Mouse (Mus musculus) CD4-positive, CD25-positive, alpha-beta regulatory T cell, adult 2 months (primary cell): Measurements from ENCODE around the gene Rph3al.

Source experiments
- DNase-seq: peaks from one replicate; pipeline ENCODE4 v3.0.0-alpha.2; 2012; ENCODE audit warnings: low read depth, low spot score

Rph3al gene

DNA sequence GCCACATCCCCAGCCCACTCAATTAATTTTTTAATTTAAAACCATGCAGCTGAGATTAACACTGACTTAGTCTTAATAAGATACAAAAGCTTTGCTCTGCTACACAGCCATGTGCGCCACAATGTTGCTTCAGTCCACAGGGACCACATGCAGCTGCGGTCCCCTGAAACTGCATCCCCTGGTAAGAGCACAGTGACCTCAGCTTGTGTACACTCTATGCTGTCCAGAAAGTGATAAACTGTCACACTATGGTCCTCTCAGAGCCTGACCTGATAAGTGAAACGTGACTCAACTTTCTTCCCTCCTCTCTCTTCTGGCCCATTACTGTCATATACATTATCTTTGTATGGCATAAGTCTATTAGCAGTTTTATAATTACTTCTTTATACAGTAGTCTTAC, 12.2 kb upstream of the Rph3al start:
- no peak for DNase-seq

DNA sequence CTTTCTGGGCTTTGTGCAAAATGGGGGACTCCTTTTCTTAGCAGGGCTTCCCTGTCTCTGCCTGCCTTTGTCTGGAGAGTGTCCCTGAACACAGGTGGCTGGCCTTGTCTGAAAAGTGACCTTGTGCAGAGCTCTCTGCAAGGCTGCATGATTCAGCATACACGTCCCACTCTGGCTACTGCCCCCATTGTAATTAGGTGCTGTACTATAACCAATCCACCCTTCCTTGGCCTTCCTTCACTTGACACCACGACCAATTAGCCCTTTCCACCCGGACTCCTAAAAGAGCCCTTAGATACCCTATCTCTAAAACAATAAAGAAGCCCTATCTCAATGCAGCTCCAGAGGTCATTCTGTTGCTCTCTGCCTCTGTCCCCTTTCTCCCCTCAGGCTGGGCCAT, 10.6 kb upstream of the Rph3al start:
- DNase-seq, result no peak

DNA sequence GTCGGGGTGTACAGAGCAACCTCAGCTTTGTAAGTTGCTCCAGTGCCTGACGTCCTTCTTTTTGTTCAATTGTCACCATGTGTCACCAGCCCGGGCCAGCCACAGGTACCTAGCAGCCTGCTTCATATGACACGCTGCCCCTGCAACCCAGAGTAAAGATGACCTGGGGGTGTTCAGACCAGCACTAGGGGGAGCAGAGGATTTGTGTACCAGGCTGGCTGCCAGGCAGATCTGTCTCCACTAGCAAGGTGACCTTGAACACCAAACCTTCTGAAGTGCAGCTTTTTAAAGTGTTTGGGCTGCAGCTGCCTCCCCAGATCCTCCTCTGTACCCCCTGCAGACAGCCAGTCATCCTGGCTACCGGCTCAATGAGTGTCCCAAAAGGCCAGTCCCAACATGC, 9.0 kb upstream of the Rph3al start:
- DNase-seq, result no peak

DNA sequence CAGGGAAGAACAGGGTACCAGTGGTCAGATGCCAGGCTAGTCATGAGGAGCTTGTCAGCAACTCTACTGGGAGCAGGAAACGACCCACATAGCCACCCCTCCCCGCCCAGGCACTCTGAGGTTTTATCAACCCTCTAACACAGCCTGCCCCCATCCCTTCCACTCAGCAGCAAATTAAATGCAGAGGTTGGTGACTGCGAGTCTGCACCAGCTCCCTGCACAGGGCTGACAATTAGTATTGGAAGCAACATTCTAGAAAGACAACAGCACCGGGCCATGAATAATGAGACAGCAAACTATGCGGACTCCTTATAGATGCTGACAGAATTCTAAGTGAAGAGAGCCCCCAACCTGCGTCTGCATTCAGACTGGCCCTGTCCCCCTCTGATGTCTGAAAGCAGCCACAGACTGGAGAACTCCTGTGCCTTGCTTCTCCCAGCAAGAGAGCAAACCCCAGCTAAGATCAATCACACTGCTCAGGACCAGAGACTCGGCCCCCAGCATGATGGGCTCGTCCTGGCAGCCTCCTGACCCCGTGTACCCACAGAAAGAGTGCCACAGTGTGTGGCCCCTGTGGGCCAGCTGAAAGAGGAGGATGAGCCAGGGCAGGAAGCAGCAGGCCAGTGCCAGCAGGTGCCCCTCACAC, 7.7 kb upstream of the Rph3al start:
- DNase-seq, result no peak

DNA sequence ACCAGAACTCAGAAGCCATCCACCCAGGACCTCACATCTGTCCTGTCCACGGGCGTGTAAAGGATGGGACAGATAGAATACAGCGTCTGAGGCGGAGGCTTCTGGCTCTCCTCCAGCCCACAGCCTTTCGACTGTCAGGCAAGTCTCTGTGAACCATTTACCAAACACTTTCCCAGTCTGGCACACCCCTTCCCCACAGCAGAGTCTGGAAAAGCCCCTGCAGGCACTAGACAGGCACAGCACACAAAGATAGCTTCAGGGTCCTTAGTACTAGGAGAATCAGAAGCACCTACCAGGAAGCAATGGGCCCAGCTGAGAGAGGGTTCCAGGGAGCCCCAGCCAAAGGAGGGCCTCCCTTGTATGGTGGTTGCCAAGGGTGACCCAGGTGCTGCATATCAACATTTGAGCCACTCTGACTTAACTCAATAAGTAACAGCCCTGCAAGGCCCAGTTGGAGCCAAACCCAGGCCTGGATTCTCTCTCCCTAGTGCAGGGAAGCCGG, 808 bp downstream of the Rph3al start:
- peak; percentile 35 for DNase-seq

DNA sequence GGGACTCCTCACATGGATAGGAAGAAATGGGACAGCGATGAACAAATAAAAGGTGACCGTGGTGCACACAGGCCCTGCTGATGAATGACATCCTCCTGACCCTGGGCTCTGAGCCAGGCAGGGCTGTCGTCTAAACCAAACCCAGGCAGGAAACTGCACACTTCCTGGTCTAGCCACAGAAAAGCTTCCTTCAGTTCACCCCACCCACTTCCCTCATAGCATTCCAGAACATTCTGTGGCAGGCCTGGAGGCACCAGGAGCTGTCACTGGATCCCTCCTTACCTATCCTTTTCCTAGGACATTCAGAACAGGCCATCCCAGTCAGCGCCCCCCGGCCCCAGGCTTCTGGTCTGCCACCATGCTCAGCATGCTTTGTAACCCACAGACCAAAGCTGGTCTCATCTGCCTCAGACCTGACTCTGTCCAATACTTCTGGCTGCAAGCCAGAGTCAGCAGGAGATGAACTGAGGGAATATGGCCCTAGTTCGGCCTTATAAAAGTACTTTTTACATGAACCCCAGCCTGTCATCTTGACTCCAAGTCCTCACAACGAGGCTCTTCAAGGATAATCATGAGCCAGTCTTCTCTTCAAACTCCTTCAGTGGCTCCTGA, 2.3 kb downstream of the Rph3al start:
- peak; percentile 76 for DNase-seq

DNA sequence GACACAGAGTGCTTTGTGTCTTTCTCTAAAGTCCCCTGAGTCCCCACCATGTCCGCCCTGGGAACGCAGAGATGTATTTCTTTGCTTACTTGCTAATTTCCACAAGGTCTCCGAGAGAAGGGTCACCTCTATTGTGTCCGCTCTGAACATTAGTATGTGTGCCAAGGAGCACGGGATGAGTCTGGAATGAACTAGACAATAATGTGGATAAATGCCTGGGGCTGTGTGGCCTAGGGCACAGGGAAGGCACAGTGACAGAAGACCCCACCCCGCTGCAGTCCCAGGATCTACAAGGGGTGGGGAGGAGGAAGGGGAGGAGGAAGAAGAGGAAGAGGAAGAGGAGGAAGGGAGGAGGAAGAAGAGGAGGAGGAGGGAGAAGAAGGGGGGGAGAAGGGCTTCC, 3.8 kb downstream of the Rph3al start:
- no peak for DNase-seq

DNA sequence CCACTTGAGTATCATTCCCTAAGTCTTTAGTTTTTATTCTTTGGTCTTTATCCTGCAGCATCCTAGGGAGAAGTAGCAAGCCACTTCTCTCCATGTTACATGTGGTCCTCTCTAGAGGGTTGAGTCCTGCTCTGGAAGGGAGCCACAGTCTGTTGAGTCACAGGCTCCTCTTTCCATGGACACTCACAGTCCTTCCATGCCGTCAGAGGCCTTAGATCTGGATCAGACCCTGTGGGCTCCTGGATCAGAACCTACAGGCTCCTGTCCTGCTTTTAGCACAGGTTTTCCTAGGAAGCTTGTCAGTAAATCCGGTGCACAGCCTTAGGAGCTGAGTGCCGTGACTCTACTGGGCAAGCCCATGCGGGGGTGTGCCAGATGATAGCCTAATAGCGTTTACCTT, 4.9 kb downstream of the Rph3al start:
- no peak for DNase-seq

DNA sequence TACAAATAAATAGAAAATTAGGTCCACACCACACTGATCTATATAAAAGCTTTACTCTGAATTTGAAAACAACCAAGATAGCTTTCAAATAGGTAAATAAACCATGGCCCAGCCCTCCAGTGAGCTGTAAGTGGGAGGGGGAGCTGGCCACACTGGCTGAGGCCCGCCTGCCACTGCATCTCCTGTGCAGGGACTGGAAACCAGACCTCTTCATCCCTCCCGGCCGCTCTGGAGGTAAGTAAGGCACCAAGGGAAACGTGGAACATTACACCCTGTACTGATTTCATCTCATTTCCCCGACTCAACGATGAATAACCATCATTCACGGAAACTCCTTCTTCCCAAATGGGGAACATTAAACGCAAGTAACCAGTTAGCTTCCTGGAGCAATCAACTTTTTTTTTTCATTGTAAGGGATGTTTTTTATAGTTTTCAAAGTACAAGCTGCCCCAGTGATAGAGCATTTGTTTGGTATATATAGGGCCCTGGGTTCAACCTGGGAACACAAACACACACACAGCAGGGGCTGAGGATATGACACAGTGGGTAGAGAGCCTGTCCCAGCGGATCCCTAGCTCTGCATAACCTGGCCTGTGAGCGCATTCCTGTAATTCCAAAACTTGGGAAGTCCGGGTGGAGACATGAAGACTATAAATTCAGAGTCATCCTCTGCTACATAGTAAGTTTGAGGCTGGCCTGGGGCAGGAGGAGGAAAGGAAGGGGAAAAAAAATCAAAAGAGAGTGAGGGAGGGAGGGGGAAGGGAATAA, 7.1 kb downstream of the Rph3al start:
- no peak for DNase-seq

DNA sequence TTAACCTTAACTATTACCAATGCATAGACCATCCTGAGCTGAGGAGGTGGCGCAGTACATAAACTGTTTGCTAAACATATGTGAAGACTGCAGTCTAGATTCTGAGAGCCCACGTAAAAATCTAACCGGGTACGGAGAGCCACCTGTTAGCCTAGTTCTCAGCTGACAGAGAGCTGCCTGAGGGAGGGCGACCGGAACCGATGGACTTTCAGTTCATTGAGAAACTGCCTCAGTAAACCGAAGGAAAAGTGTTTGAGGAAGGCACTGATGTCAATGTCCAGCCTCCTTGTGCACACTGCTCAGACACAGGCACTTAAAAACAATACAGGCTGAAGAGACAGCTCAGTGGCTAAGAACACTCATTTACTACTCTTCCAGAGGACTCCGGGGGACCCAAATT, 8.0 kb downstream of the Rph3al start:
- DNase-seq, result no peak

DNA sequence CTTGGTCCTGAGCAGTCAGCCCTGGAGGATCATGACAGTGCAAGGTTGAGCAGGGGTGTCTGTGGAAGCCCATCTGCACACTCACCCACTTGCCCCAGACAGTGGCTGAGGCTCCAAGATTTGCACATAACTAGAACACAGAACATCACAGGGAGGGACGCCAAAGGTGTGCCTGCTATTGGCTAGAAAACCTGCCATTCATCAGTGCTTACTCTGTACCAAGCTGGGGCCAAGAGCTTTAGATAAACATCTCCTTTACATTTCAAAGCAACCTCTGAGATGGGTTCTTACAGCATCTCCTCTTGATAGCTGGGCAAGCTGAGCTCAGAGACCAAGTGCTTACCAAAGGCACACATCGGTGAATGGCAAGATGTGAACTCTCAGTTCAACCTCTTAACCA, 10.3 kb downstream of the Rph3al start:
- peak; percentile 62 for DNase-seq

DNA sequence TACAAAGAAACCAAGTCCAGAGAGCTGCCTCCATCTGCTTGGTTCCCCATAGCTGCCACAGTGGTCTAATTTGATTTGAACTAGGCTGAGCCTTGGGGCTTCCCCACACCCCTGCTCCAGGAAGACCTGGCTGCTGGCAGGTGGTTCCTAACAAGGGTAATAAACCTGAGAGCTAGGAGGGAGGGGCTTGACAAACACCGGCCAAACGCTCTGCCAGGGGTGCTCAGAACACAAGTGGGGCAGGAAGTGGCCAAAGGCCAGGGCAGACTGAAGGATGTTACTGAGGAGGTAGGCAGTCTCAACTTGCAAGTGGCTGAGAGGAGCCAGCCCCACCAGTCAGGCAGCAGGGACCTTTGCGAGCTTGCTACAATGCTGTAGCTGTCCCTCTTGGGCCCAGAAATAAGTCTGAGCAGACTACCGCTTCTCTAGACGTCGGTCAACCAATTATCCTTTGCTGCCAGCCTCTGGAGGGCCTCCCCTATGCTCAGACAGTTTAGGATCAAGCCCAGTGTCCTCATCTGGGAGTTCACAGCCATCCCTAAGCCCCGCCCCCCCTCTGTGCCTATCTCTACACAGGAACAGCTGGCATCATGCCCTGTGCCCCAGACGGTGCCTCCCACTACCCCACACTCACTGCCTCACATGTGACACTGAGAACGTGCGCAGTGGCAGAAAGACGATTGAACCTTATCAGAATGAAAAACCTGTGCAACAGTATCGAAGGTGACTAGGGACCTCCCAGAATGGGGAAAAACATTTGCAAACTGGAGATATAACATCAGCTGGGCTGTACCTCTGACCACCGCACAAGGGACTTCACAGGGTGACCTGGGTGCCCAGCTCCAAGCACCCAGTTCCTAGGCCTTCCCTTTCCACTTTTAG, 11.6 kb downstream of the Rph3al start:
- DNase-seq, result peak; percentile 83

DNA sequence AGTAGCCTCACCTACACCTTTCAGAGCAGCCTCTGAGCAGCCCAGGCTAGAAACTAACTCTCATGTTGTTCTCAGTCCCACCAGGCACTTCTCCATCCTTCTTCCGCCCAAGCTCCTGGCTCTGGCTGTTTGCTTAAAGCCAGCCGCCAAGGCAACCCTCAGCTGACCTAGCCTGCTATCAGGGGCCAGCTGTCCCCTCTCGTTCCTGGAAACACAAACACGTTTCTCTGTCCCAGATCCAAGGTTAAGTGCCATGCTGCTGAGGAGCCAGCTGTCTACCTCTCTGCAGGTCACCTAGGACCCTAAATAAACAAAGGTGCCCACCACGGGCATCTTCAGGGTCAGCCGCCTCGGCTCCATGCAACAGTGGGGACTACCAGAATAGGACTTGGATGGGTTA, 12.4 kb downstream of the Rph3al start:
- DNase-seq, result no peak

DNA sequence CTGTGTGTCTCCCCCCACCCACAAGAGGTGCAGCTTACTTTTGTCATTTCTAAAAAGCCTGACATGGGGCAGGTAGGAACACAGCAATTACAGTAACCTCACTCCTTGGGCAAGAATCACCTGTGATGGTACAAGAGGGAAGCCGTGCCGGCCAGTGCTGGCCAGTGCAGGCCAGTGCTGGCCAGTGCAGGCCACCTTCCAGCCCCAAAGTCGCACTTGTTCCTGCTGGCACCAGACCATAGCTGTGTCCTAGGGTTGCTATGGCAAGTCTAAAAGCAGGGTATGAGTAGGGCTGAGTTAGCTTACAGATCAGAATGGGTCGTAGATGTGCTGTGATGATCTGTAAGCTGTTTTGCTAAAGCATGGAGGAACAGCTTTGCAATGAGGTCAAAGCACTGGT, 15.5 kb downstream of the Rph3al start:
- DNase-seq, result no peak

DNA sequence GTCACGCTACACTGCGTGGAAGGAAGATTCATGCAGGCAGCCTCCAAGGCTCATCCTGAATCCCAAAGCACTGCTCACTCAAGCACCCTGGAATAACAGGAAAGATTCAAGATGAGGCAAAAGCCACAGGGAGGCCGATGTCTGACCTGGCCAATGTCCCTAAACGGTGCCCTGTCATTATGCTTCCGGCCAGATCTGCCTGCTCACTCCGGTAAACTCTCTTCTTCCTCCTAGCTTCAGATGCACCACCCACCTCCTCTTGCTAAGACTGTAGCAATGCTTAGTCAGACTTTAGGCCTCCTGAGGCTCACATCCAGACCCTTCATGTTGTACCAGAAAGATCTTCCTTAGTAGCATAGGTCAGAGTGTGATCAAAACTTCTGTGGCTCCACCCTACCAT, 19.1 kb downstream of the Rph3al start:
- no peak for DNase-seq

DNA sequence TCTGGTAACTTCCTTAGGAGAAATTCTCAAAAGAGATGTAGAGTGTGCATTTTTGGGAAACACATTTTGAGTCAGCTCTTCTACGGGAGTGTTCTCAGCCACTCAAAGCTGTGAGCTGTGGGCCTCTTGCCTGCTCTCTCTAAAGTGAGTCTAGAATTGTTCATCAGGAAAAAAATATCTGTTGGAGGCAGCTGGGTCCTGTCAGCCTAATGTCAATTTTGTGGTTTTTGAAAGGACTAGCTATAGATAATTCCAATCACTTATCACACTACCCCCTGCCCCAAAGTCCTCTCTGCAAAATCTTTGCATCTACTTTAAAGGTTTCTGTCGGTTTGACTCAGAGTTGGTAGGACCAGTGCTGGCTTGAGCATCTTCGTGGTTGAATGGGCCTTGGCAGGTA, 20.9 kb downstream of the Rph3al start:
- DNase-seq, result no peak

DNA sequence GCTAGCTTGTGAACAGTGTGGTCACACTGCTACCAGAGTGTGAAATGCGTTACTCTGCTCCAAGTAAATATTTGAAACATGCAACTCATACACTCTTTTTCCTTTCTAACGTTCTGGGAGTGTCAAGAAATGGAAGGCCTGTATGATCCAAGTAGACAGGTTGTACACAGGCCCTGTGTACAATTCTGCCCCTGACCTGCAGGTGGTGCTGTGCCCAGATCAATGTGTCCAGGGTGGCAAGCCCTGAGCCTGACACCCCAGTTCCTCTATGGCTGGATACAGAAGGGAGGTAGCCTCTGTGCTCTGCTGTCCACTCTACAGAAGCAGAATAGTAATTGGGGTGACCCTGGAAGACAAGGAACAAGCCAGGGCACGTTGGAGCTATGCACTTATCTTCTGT, 24.3 kb downstream of the Rph3al start:
- DNase-seq, result peak; percentile 88

DNA sequence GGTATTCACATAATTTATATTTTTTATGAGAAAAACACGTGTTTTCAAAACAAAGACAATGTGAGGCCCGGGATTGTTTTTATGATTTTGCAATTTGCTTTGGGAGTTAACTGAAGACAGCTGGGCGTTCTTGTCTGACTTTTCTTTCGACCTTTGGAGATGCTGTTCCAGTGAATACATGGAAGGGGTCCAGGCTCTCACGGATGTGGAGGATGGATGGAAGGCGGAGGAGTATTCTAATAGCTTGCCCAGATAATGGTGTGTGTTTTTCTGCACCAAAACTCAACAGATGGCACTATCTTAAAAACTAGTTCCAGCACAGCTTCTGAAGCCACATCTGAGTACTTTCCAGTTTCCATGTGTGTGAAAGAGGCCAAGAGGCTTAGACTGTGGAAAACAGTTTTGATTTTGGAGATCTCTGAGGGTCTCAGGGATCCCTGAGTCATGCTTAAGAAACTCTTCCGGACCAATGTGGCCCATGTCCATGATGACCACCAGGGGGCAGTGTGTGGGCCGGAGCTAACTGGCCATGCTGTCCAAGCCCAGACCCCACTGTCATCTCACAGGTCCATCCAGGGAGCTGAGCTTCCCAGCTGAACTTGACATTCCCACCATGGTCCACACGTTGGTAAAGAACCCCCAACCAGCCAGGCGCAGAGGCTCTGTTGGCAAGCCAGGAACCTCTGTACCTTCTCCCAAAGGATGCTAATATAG, 25.1 kb downstream of the Rph3al start:
- DNase-seq, result peak; percentile 75

DNA sequence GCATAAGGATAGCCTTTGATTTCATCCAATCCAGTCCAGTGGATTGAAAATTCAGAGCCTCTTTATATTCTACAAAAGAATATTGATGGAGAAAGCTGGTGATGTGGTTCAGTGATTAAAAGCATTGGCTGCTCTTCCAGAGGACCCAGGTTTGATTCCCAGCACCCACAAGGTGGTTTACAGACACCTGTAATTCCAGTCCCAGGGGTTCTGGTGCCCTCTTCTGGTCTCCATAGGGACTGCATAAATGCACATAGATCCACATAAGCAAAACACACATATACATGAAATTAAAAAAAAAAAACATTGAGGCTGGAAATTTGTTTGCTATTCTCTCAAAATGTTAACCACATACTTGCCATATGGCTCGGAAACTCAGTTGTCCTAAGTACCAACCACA, 26.3 kb downstream of the Rph3al start:
- DNase-seq, result peak; percentile 42

DNA sequence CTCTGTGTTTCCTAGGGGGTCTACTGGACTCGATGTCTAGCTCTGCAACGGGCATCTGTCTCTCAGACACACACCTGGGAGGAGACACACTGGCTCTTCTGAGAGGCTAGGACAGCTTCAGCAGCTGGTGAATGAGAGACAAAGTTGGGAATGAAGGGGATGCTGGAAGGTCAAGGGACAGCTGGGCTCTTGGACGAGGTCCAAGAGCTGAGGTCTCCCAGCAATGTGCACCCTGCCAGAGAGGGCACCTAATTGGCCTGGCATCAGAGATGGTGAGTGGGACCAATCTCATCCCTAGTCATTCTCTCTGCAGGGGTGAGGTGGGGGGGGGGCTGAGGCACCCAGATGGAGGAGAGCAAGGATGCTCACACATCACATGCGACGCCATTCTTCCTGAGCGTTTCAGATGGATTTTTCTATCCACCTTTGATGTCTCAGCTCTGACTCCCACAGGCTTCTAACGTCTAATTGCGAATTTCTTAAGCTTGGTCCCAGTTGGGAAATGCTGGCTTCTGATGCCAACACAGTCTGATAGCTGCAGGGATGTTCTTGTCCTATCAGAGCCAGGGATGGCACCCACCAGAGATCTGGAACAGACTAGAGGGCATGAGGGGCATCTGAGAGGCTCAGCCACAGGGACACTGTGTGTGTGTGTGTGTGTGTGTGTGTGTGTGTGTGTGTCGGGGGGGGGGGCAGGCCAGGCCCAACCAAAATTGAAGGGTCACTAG, 28.4 kb downstream of the Rph3al start:
- no peak for DNase-seq

DNA sequence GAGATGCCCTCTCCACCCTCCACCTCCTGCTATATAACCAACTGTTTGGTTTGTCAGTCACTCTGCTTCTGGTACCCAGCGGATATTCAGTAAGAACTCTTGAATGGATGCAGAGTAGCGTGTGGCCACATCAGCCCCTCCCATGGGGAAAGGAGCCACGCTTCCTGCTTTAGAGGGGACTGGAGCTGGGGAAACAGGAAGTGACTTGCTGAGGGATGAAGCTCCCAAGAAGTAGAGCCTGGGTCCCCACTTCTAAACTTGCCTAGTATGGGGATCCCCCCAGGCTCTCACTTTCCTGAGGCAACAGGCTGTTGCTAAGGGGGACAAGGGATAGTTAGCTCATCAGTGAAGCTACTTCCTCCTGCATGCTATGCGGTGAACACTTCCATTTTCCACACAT, 30.8 kb downstream of the Rph3al start:
- no peak for DNase-seq
